ENCODE assay signal across 9 mouse cellular contexts in the genomic region with DNA sequence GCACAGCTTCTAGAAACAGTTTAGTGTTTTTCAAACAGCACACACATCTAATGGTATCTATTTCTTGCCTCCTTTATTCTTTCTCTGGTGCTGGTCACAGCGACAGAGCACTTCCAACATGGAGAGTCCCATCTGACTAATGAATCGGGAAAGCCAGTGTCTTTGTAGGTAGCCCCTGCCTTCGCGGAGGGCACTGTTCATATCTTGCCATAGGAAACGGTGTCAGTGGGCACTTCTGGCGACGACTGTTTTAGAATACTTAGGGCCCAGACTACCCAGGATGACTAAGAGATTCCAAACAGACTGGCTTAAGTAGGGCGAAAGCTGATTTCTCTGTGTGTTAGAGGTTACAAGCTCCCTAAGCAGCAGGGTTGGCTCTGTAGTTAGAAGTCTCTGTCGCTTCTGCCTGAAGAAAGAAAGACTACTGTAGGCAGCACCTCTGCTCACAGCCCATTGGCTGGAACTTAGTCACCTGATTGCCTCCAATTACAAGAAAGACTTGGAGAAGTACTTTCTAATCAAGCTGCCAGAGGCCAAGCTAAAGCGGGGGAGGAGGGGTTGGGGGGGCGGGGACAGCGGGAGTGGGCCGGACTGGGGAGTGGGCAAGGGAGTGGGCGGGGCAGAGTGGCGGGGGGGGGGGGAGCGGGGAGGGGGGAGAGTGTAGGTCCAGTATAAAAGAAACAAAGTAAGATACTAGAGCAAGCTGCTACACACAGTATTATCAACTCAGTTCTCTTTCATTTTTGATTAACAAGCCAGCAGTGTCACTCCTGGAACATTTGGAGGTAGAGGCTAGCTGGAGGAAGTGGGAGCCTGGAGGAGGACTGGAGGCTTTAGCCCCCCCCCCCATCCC. TPM values are rescaled to one million over a fixed set of nuclear protein-coding genes. Genes with fewer than 3 reads are reported as not detected.
A peak's percentile ranks its signal among the peaks of the same experiment; 100 is the strongest.
DNase-seq lines count a peak whose midpoint lies in the region; ATAC-seq lines count a peak whose summit lies in the region.
"Had no signal": no experiment of that assay in that cellular context is flagged by ENCODE, and none has a peak within 500 bp of the region (broad histone marks: within the 10 kb centered on the region; RNA-seq: fewer than 3 reads in every experiment).

No protein-coding gene starts in this region.

- H3K36me3 ChIP-seq in embryonic facial prominence, embryonic 11.5 days (replicated peaks; ENCODE audit: control insufficient read depth, insufficient read depth, low read depth, low read length) = no peaks in the 10 kb centered on the region
- no peaks in the 10 kb centered on the region for H3K36me3 ChIP-seq in lung, embryonic 15.5 days
- H3K36me3 ChIP-seq: hindbrain, embryonic 15.5 days had no signal

- H3K4me1 ChIP-seq in embryonic facial prominence, embryonic 11.5 days (ENCODE audit: control insufficient read depth, insufficient read depth, low read length) = no peaks in the 10 kb centered on the region
- no peaks in the 10 kb centered on the region for H3K4me1 ChIP-seq in lung, embryonic 15.5 days
- H3K4me1 ChIP-seq: hindbrain, embryonic 15.5 days had no signal

- no peaks in the 10 kb centered on the region for H3K9me3 ChIP-seq in embryonic facial prominence, embryonic 11.5 days (replicated peaks; ENCODE audit: control insufficient read depth, low read length)
- H3K9me3 ChIP-seq in lung, embryonic 15.5 days = no peaks in the 10 kb centered on the region
- H3K9me3 ChIP-seq: hindbrain, embryonic 15.5 days had no signal

- no peak overlapping the region for H3K4me3 ChIP-seq in embryonic facial prominence, embryonic 11.5 days (ENCODE audit: low read depth, low read length)
- peak overlapping the region; percentile 15; the same call in 1 of the 2 replicates for H3K4me3 ChIP-seq in lung, embryonic 15.5 days
- H3K4me3 ChIP-seq: hindbrain, embryonic 15.5 days had no signal

- peak overlapping the region; percentile 16; the same call in 1 of the 2 replicates for H3K4me2 ChIP-seq in embryonic facial prominence, embryonic 11.5 days (ENCODE audit: low read depth, low read length)
- H3K4me2 ChIP-seq in lung, embryonic 15.5 days = peak overlapping the region; percentile 35
- H3K4me2 ChIP-seq: hindbrain, embryonic 15.5 days had no signal

- peak overlapping the region; percentile 13; the same call in 1 of the 2 replicates for H3K9ac ChIP-seq in embryonic facial prominence, embryonic 11.5 days (replicated peaks; ENCODE audit: low read length)
- H3K9ac ChIP-seq in lung, embryonic 15.5 days = no peak overlapping the region
- H3K9ac ChIP-seq: hindbrain, embryonic 15.5 days had no signal

- H3K27me3 ChIP-seq in embryonic facial prominence, embryonic 11.5 days (ENCODE audit: control insufficient read depth, insufficient read depth, low read length) = no peaks in the 10 kb centered on the region
- H3K27me3 ChIP-seq in lung, embryonic 15.5 days = no peaks in the 10 kb centered on the region
- H3K27me3 ChIP-seq: hindbrain, embryonic 15.5 days had no signal

- no peak overlapping the region for H3K27ac ChIP-seq in embryonic facial prominence, embryonic 11.5 days (replicated peaks; ENCODE audit: low read depth, low read length)
- no peak overlapping the region for H3K27ac ChIP-seq in lung, embryonic 15.5 days
- H3K27ac ChIP-seq: hindbrain, embryonic 15.5 days had no signal

- DNase-seq in urinary bladder, postnatal 36 days (ENCODE audit: low spot score in 2 of 2) = peak; percentile 8 to 48
- no peak for DNase-seq in urinary bladder, postnatal 25 days (ENCODE audit: low spot score)
- peak; percentile 36 for DNase-seq in embryonic facial prominence, embryonic 11.5 days (ENCODE audit: low spot score)
- peak; percentile 26 for DNase-seq in kidney, adult 11 months
- no peak for DNase-seq in layer of hippocampus, postnatal 25 days (ENCODE audit: extremely low spot score in 1 of 2, low spot score in 1 of 2)
- no peak for DNase-seq in neural tube, embryonic 10.5 days (ENCODE audit: extremely low spot score, low spot score)
- no peak for DNase-seq in left cerebral cortex, adult 11 months (ENCODE audit: low spot score)

- WGBS in embryonic facial prominence, embryonic 11.5 days = 29% methylated on average over 11 of the region's 16 CpGs
- 22% methylated on average over 11 of the region's 16 CpGs for WGBS in lung, embryonic 15.5 days

- no peak for ATAC-seq in embryonic facial prominence, embryonic 11.5 days (replicated peaks; ENCODE audit: insufficient number of reproducible peaks, low FRiP score, low TSS enrichment, low read depth)
- peak; percentile 42; the same call in 1 of the 2 replicates for ATAC-seq in lung, embryonic 15.5 days (ENCODE audit: borderline replicate concordance, extremely low read depth, low FRiP score, low TSS enrichment)

RNA-seq across cellular contexts. Expression of a gene that starts 28.7 kb away (rescaled TPM):
- polyA plus RNA-seq in embryonic facial prominence, embryonic 11.5 days (2014; fragmentation: Nextera tagmentation; extraction: Ambion mirVana) = 105 and 115 TPM in 2 replicates
- polyA plus RNA-seq in lung, embryonic 15.5 days (2015; fragmentation: Nextera tagmentation; extraction: Ambion mirVana) = 76.3 and 80.6 TPM in 2 replicates
- total RNA-seq in layer of hippocampus, postnatal 25 days (2021) = 10 to 100 TPM; 16.6 to 17.7 TPM

Comparison
In these comparisons a context has a peak if more than half of its experiments do, and no peak if none do; other contexts are left out.
1. DNase-seq: peak in urinary bladder, postnatal 36 days (2 of 2), embryonic facial prominence, embryonic 11.5 days (single experiment) and kidney, adult 11 months (single experiment); none in urinary bladder, postnatal 25 days (single experiment), layer of hippocampus, postnatal 25 days (0 of 2), neural tube, embryonic 10.5 days (single experiment) and left cerebral cortex, adult 11 months (single experiment).